Mouse (Mus musculus): ENCODE data around the gene Grem2. TPM values are rescaled to one million over a fixed set of nuclear protein-coding genes. Genes with fewer than 3 reads are reported as not detected.

Grem2 gene
- polyA plus RNA-seq (2015; fragmentation: Nextera tagmentation; extraction: Ambion mirVana), result 1.5 and 1.6 TPM in 2 replicates

DNA sequence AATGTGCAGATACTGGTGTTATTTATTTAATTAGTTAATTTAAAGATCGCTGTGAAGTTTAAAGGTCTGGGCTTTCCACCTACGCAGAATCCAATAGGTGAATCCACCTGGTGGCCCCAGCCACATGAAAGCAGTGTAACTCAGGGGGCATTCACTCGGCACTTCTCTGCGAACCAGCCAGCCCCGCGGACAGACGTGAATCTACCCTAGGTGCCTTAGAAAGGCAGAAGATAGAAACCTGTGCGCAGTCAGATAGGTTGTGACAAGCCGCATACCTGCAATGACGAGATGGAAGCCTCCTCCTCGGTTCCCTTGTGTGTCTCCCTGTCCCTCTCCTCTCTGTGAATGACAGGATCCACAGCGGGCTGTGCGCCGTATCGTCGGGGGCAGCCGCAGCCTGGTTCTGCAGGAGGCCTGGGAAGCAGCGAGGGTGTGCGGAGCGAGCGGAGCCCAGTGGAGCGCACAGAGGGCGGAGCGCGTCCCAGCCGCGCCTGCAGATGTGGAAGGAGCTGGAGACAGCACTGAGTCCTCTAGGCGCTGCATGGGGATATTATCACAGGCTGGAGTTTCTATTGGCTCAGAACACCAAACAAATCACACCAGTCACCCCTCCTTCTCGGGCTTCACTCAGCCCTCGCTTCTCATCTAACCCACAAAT, at the start of gene Grem2:
TSS of gene Grem2 (minus strand) at position 522 of the 658 bp plus-strand sequence.

